Mouse (Mus musculus) ovary, postnatal 36 days (tissue): ENCODE measurements around the gene Anapc1.

Source experiments
- DNase-seq: peaks from one replicate; pipeline ENCODE4 v3.0.0; 2022; ENCODE audit warnings: low spot score, mixed read lengths

The Anapc1 gene

GRCm38 (mm10) chr2:128686921-128687557 is at the start of gene Anapc1:
Gene Anapc1 (minus strand): TSS chr2:128687391.
- DNase-seq = peak; percentile 87

GRCm38 (mm10) chr2:128735089-128735488 is 47.9 kb upstream of the Anapc1 start:
- DNase-seq = peak; percentile 46

- no peak for DNase-seq
Observed at GRCm38 (mm10) chr2:128731951-128732350, 44.8 kb upstream of the Anapc1 start.

DNA sequence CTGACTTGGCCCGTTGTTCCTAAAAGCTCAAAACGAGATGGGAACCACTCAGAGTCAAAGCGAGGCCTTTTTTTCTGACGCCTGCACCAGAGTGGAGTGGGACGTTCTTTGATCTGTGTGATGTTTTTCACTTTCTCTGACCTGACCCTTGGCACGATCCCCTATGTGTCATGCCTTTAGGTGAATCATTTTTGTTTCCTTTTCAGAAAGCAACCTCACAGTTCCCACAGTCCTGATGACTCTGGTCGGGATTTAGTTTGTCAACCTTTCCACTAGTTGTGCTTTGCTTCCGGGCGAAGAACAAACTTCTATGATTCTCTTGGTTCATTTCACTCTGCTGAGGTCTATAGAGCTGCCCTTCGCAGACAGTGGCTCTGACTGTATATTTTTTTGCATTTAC is 44.3 kb upstream of the Anapc1 start:
- no peak for DNase-seq

DNA sequence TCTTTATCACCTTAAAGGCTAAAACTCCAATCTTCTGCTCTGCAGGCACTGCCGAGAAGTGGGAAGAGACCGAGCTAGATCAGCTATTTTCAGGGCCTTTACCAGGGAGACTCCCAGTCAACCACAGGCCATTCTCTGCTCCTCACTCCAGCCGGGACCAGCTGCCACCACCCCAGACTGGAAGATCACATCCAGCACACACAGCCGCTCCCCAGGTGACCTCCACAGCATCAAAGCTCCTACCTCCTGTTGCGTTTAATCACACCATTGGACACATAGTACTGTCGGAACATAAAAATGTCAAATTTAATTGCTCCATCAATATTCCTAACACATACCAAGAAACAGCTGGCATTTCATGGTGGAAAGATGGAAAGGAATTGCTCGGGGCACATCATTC is 42.0 kb upstream of the Anapc1 start:
- no peak for DNase-seq

DNA sequence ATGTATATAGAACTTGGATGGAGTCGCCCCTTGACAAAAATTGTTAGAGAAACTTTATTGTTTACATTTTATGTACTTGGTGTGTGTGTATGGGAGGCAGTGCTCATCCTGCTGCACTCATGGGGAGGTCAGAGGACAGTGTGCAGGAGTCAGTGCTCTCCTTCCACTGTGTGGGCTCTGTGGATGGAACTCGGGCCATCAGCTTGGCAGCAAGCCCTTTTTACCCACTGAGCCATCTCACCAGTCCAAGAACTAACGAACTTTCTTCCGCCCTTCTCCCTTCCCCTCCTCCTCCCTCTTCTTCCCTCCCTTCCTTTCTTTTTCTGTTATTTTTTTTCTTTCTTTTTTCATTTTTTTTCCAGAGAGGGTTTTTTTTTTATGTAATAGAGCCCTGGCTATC is 40.9 kb upstream of the Anapc1 start:
- no peak for DNase-seq

DNA sequence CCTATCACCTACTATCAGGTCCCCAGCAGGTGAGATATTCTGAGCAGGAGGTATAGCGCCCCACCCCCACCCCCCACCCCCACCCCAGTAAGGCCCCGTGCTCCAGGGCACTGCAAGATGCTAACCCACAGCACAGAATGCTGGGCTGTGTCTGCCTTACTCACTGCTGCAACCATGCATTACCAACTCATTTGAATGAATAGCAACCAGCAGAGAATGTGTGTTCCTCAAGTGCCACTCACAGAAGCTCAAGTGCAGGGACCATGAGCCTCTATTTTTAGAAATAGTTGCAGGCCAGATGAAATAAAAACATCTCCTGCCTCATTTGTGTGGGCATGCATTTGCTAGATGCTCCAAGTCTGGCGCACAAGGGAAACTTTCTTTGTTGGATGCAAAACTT is 40.4 kb upstream of the Anapc1 start:
- DNase-seq = no peak

- no peak for DNase-seq
Observed at GRCm38 (mm10) chr2:128726626-128727025, 39.4 kb upstream of the Anapc1 start.

- DNase-seq = no peak
Observed at GRCm38 (mm10) chr2:128726067-128726466, 38.9 kb upstream of the Anapc1 start.

GRCm38 (mm10) chr2:128722106-128722710 is 35.0 kb upstream of the Anapc1 start:
- DNase-seq = no peak

DNA sequence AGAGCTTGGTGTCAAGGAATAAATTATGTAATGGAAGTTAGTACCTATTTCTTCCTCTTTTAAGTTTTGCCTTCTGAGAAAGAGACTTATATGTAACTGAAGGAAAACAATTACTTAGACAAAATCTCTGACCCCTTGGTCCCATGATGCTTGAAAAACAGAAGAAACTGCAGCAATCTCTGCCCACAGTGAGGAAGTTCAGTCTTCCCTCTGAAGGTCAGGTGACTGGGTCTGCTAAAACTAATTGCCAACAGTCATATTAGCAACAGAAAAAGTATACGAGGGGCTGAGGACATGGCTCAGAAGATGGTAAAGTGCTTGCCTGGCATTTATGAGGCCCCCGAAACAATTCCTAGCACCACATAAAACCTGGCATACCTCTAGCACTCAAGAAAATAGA is 32.2 kb upstream of the Anapc1 start:
- DNase-seq = no peak

GRCm38 (mm10) chr2:128715979-128716378 is 28.8 kb upstream of the Anapc1 start:
- DNase-seq = no peak

DNA sequence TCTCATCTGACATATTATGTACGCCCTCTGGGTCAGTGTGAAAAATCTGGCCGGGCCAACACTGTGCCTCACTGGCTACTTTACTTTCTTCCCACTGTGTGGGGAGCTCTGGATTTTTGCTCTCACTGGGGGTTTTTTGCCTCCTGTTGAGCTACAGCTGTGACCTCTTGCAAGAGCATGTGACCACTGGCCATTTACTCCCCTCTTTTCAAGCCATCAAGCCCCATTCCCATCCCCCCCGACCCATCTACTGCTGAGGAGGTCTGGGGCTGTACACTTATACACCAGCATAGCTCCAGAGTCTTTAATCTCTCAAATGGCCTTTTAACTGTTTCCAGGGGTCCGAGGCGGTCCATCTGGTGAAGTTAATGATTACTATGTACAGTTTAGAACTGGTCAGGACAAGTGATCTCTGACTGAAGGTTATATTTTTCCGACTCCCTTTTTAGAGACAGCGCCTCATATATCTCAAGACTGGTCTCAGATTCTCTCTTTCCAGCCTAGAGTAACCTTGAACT is 27.6 kb upstream of the Anapc1 start:
- no peak for DNase-seq

DNA sequence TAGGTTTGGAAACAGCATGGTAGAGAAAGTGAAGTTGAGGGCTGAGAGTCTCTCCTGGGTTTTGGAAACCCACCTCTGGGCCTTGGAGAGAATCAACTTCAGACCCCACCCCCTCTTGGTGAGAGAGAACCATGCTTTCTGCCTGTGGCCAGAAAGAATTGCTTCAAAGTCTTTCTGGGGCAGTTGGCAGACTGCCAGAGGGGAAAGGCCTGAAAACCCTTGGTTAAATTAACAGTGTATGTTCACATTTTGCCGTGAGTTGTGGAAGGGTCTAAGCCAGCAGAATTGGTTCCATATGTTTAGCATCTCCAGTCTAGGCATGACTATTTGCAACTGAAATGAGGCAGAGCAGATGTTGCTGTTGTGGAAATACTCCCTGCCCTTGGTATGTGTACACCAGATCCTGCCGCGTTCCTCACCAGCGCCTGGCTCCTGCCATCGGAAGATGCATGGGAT is 26.4 kb upstream of the Anapc1 start:
- peak; percentile 31 for DNase-seq

- no peak for DNase-seq
Observed at GRCm38 (mm10) chr2:128712940-128713339, 25.7 kb upstream of the Anapc1 start.

- DNase-seq = no peak
Observed at GRCm38 (mm10) chr2:128710609-128711008, 23.4 kb upstream of the Anapc1 start.

DNA sequence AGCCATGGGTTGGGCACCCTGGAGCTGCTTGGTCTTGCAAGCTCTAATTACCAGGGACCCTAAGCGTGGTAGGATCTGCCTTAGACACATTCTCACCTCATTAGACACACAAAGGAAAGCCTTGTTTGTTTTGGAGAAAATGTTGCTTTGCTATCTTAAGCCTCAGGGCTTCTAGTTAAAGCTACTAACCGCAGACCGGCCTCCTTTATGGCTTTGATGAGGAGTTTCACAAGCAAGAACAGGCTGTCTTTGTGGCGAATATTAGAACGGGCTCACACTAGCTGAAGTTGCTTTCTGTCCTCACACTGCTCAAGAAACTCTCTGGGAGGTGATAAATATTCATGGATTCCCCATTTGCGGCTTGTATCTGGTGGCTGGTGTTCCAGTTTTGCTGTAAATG is 22.1 kb upstream of the Anapc1 start:
- DNase-seq = no peak

DNA sequence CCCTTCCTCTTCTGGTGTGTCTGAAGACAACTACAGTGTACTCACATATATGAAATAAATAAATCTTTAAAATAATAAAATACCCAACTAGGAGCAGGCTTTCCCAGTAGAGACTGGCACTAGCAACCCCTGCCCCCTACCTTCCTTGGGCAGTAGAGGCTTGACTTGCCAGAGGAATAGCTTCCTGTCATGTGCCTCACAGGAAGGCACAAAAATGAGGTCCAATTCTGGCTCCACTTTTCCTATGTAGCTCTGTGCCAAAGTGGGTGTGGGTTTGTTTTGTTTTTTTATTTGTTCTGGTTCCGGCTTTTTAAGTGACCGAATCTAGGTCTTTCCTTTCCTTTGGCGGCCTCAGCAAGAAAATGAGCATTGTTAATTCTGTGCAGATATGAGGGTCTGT is 17.3 kb upstream of the Anapc1 start:
- no peak for DNase-seq

DNA sequence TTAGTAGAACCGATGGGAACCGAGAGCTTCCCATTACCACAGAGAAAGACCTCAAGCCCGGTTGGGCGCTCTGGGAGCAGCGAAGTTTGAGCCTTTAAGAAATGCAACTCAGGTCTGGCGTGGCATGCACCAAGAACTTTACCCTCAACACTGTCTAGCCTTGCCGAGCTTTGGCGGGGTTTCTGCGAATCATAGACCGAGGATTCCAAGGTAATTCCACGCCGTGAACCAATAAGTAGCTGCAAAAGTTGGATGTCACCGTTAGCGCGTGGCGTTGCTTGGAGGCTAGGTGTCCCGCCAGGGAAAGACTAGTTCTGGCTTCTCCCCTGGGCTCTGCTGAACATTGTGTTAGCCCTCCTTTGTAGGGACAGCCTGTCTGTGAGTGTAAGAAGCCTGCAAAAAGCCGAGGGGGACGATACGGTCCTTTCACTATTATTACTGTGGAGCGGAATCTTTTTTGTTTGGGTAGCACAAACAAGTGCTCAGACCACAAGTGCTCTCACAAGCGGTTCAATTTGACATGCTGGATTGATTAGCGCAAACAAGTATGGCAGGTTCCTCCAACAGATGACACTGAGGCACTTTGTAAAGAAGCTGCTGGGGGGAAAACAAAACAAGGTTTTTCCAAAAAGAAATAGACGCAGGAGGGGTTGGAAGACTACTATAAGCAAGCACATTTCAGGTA is 12.2 kb upstream of the Anapc1 start:
- DNase-seq = peak; percentile 59

GRCm38 (mm10) chr2:128698693-128699181 is 11.5 kb upstream of the Anapc1 start, which contains the start of gene Mertk:
Gene Mertk (plus strand): TSS chr2:128698956.
- peak; percentile 90 for DNase-seq

GRCm38 (mm10) chr2:128698140-128698692 is 11.0 kb upstream of the Anapc1 start:
- peak; percentile 87 for DNase-seq

DNA sequence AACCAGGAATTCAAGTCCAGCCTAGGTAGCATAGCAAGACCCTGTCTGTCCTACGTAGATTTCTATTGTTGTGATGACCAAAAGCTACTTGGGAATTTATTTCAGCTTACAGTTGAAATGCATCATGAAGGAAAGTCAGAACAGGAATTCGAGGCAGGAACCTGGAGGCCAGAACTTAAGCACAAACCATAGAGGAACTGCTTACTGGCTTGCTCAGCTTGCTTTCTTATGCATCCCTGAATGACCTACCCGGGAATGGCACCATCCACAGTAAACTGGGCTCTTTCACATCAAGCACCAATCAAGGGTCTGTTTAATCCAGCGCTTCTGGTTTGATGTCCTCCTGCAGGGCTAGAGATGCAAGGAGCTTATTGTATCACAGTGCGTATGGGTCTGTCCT is 10.4 kb upstream of the Anapc1 start:
- DNase-seq = no peak

GRCm38 (mm10) chr2:128697047-128697446 is 9.9 kb upstream of the Anapc1 start:
- no peak for DNase-seq
